Mouse (Mus musculus): ENCODE measurements around the gene Mex3d.

DNA sequence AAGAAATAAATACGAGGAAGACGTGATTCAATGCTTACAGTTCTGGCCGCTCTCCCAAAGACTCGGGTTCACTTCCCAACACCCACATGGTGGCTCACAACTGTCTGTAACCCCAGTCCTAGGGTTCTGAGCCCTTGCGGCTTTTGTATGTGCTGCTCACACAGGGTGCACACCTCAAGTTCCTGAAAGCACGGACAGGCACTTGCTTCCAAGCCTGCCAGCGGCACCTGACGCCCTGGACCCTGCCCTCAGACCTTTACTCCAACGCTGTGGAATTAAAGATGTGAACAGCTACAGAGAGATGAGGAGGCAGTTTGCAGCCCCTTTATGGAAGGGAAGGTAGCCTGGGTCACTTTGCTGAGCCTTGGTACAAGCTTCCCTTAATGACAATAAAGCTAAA lies 3.2 kb upstream of the Mex3d start:
- TF ChIP-seq CTCF (IDR thresholded peaks at IDR 0.05; ENCODE audit: borderline replicate concordance, extremely low read depth, insufficient read depth, insufficient read length) (no peak), POLR2A (IDR thresholded peaks at IDR 0.05; ENCODE audit: borderline replicate concordance, extremely low read depth, insufficient read depth, insufficient read length, poor library complexity, severe bottlenecking) (no peak)
